Mouse (Mus musculus) gastrocnemius, adult 2 months (tissue): ENCODE data around the gene Pcbp3. TPM values are rescaled to one million over a fixed set of nuclear protein-coding genes. Genes with fewer than 3 reads are reported as not detected.

ENCODE experiments used
- DNase-seq: peaks from one replicate; pipeline ENCODE4 v3.0.0; 2022
- H3K27ac ChIP-seq: fragments of 200-600 bp; 2 replicates; pipeline ENCODE4 v1.8.1; 2022; ENCODE audit warnings: mild to moderate bottlenecking
- H3K4me3 ChIP-seq: fragments of 200-600 bp; 2 replicates; pipeline ENCODE4 v1.8.1; 2022; ENCODE audit warnings: mild to moderate bottlenecking, moderate library complexity
- CTCF ChIP-seq: fragments of 200-600 bp; IDR thresholded peaks from 2 replicates; pipeline ENCODE4 v1.8.1; 2022; ENCODE audit warnings: antibody characterized with exemption, mild to moderate bottlenecking, moderate library complexity
- intact Hi-C: fragments of 180-260 bp; cut with DNase I; formaldehyde crosslinking; loops from one replicate; pipeline ENCODE4 v1.15.1; 2025
- total RNA-seq, 2 experiments: library from RNA; stranded (reverse); gene quantifications; 2 replicates each; pipeline ENCODE4 v1.2.3; 2021

Pcbp3 gene
- total RNA-seq, 2 experiments from 2014 or later: 1.9 to 2.0 TPM

- peak; percentile 75 for DNase-seq
- intact Hi-C loops: loop anchor here (5.0 kb wide), 1 partner anchor 263 kb away; the partner anchor contains the start of genes Mcm3ap and Ybey
- Histone ChIP-seq H3K27ac (peak overlapping the region; percentile 84), H3K4me3 (peak overlapping the region; percentile 29)
- no peak for TF ChIP-seq CTCF
These were observed 231.8 kb downstream of the Pcbp3 start for GRCm38 (mm10) chr10:76729631-76730620.

- Histone ChIP-seq H3K27ac (peak overlapping the region; percentile 84), H3K4me3 (peak overlapping the region; percentile 26)
- peak; percentile 83 for TF ChIP-seq CTCF
- peak; percentile 91 for DNase-seq
- intact Hi-C loops: loop anchor here (1.0 kb wide), 1 partner anchor 105 kb away; the partner anchor contains the start of gene Col6a2
These were observed 233.3 kb downstream of the Pcbp3 start for GRCm38 (mm10) chr10:76728369-76728768.

GRCm38 (mm10) chr10:76727301-76727700, 234.4 kb downstream of the Pcbp3 start:
- no peak for DNase-seq
- Histone ChIP-seq H3K4me3 (no peak overlapping the region), H3K27ac (peak overlapping the region; percentile 84)
- no peak for TF ChIP-seq CTCF
- intact Hi-C loops: no loop called here

- DNase-seq: no peak
- H3K4me3 ChIP-seq: no peak overlapping the region
- intact Hi-C loops: no loop called here
- peak overlapping the region; percentile 84 for H3K27ac ChIP-seq
- TF ChIP-seq CTCF: no peak
These were observed 234.8 kb downstream of the Pcbp3 start for GRCm38 (mm10) chr10:76726866-76727265.

GRCm38 (mm10) chr10:76725682-76726285, 235.9 kb downstream of the Pcbp3 start, which contains the start of gene Col6a1:
Col6a1 (minus strand) TSS chr10:76726168.
- peak within 1 kb of the TSS; percentile 84 for H3K27ac ChIP-seq
- peak; percentile 61 for DNase-seq
- no peak for TF ChIP-seq CTCF
- H3K4me3 ChIP-seq: peak within 1 kb of the TSS; percentile 74
- intact Hi-C loops: no loop called here

GRCm38 (mm10) chr10:76725097-76725496, 236.6 kb downstream of the Pcbp3 start:
- intact Hi-C loops: no loop called here
- DNase-seq: no peak
- peak overlapping the region; percentile 74 for H3K4me3 ChIP-seq
- TF ChIP-seq CTCF: no peak
- peak overlapping the region; percentile 84 for H3K27ac ChIP-seq

GRCm38 (mm10) chr10:76724231-76724736, 237.4 kb downstream of the Pcbp3 start:
- TF ChIP-seq CTCF: no peak
- no peak for DNase-seq
- H3K27ac ChIP-seq: peak overlapping the region; percentile 24; the same call in 1 of the 2 replicates
- intact Hi-C loops: no loop called here
- peak overlapping the region; percentile 74 for H3K4me3 ChIP-seq

GRCm38 (mm10) chr10:76722751-76723450, 238.8 kb downstream of the Pcbp3 start:
- peak overlapping the region; percentile 74 for H3K4me3 ChIP-seq
- intact Hi-C loops: no loop called here
- no peak overlapping the region for H3K27ac ChIP-seq
- no peak for TF ChIP-seq CTCF
- DNase-seq: no peak

GRCm38 (mm10) chr10:76721746-76722145, 239.9 kb downstream of the Pcbp3 start:
- Histone ChIP-seq H3K27ac (no peak overlapping the region), H3K4me3 (no peak overlapping the region)
- TF ChIP-seq CTCF: no peak
- DNase-seq: no peak
- intact Hi-C loops: no loop called here

- Histone ChIP-seq H3K4me3 (no peak overlapping the region), H3K27ac (no peak overlapping the region)
- DNase-seq: no peak
- intact Hi-C loops: no loop called here
- no peak for TF ChIP-seq CTCF
These were observed 240.5 kb downstream of the Pcbp3 start for GRCm38 (mm10) chr10:76721216-76721615.

- Histone ChIP-seq H3K27ac (no peak overlapping the region), H3K4me3 (no peak overlapping the region)
- DNase-seq: no peak
- intact Hi-C loops: no loop called here
- TF ChIP-seq CTCF: no peak
These were observed 244.1 kb downstream of the Pcbp3 start for GRCm38 (mm10) chr10:76717631-76718030.

GRCm38 (mm10) chr10:76717026-76717425, 244.7 kb downstream of the Pcbp3 start:
- Histone ChIP-seq H3K4me3 (no peak overlapping the region), H3K27ac (no peak overlapping the region)
- no peak for DNase-seq
- intact Hi-C loops: no loop called here
- TF ChIP-seq CTCF: no peak
